Mouse (Mus musculus) retina, embryonic 14.5 days (tissue): ENCODE results near the gene Prpf3.
"Not testable (repeated sequence)": the region's sequence is repeated elsewhere in the genome, so short reads cannot be mapped to it uniquely, and the experiment has no call there.

Experiments used
- DNase-seq: peaks from one replicate; pipeline ENCODE4 v3.0.0-alpha.2; 2015; ENCODE audit warnings: low spot score

Gene Prpf3

DNA sequence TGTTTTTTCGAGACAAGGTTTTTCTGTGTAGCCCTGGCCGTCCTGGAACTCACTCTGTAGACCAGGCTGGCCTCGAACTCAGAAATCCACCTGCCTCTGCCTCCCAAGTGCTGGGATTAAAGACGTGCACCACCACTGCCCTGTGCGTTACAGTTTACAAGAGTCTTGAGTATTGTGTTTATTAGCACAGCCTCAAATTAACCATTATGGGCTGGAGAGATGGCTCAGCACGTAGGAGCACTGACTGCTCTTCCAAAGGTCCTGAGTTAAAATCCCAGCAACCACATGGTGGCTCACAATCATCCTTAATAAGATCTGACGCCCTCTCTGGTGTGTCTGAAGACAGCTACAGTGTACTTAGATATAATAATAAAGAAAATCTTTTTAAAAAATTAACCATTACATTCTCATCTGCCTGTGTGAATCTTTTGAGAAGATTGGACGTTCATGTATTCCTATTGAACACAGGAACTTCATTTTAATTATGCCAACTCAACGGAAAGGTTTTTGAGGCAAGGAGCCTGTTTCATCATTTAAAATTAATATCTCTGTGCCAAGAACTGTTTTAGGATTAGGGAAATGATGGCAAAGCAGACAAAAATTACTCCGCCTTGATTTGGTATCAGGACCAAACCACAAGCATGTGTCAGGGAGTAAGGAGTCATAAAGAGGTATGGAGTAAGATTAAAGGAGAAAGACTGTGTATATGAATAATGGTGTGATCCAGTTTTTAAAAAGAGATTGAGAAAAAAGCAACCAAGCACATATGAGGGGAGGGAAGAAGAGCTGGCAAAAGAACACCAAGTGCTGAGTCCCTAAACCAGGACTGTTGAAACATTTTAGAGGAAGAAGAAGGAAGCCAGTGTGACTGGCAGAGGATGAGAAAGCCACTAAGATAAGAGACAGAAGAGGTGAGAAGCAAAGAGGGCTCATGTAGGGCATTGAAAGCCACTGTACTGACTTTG lies 35.4 kb downstream of the Prpf3 start:
- no peak for DNase-seq

DNA sequence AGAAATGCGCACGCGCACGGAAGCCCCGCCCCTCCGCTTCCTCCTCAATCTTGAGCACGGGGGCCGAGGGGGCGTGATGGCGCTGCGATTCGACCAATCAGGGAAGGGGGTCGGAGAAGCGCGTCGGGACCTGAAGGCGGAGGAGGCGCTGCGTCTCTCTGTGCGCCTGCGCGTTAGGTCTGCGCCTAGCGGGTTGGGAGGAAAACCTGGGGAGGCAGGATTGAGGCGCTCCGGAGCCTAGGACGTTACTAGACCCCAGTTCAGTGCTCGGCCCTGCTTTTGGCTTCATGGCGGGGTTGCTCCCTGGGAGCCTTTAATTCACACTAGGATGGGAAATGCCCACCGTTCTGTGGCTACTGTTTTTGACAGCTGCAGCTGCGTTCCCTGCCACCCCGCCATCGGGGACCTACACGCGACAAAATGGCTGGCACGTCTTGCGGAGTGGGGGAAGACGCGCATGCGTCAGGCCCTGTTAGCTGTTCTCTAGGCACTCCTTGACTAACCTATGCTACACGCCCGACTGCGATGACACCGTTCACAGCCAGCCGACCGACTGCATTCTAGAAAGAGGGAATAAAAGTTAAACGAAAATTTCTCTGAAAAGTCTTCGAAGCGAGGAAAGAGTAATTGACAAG lies 36.2 kb downstream of the Prpf3 start:
- peak; percentile 100 for DNase-seq

DNA sequence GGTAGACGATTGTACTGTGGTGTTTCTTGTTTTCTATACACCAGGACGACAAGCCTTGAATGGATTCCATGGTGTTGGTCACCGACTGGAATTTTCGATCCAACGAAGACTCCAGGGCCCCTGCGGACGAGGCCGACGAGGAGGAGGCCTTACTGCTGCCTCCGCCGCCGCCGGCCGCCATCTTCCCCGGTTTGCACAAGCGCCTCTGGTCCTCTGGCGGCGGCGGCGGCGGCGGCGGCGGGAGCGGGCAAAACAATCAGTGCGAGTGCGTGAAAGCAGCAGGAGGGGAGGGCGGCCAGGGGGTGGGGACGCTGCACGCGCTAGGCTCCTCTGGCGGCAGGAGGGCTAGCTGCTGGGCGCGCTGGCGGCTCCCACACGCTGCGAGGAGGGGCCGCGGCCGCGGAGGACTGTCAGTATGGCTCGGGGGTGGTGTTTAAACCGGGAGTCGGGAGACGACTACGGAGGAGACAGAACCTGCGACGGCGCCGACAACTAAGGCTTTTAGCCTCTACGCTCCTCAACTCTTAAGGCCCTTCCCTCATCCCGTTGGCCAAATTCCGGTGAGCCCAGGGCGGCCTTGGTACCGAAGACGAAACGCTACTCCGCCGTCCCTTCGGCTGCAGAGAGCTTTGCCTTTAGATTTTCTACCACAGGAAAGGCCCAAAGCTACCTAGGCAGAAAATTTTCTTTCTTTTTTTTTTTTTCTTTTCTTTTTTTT lies 37.0 kb downstream of the Prpf3 start, which contains the start of gene Rprd2:
Gene Rprd2 (minus strand): TSS at position 293 of the 718 bp plus-strand sequence.
- peak; percentile 78 for DNase-seq

DNA sequence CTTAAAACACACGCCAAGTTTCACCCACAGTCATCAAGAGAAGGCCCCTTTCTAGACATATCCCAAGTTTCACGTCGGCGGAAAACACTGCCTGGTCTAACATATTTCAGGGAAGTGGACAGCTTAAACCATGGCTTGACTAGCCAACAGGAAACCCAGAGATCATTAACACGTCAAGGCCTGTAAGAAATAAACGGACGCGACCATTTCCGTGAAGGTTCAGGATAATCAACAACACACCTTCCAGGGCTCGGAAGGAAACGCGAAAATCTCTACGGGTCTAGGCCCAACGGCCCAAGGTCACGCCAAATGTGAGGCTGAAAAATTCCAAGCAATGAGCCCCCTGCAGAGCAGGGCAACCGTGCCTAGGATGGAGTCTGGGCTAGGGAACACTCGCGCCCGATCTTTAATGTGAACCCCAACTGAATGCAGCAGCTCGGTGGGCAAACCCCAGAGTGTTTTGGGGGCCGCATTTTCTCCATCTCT lies 37.6 kb downstream of the Prpf3 start:
- peak; percentile 63 for DNase-seq

DNA sequence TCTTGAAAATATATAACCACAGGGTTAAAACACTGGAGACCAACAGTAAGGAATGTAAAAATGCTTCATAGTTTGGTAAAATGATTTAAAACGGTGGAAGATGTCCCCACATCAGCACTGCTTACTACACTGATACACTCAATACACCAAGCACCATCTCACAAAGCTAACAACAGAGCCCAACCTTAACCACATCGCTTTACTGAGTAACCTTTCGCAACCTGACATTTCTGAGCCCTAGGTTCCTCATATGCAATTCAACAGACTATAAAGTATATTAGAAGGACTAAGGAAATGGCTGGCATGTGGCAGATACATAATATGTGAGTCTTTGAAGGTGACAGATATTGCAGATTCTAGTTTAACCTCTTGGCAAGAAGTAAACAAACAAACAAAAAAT lies 39.0 kb downstream of the Prpf3 start:
- no peak for DNase-seq

DNA sequence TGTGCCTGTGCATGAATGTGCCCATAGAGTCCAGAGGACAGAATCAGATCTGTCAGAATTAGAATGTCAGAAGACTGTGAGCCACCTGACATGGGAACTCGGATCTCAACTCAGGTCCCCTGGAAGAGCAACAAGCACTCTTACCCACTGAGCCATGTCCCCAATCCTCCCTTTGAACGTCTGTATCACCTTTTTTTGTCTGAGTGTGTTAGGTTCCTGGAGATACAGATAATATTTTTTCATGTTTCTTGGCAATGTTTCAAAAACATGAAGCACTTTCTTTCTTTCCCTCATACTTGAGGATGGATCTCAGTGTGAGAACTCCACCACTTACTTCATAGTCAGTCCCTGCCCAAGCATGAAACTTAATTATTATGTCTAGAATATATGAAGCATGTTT lies 47.3 kb downstream of the Prpf3 start:
- DNase-seq: no peak

DNA sequence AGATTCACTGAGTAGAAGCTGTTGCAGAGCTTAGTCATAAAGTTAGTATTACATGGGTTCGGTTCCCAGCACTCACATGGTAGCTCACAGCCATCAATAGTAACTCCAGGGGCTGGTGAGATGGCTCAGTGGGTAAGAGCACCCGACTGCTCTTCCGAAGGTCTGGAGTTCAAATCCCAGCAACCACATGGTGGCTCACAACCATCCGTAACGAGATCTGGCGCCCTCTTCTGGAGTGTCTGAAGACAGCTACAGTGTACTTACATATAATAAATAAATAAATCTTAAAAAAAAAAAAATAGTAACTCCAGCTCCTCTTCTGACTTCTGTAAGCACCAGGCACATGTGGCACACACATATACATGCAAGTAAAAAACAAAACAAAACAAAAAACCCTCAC lies 48.1 kb downstream of the Prpf3 start:
- DNase-seq: not testable (repeated sequence)

DNA sequence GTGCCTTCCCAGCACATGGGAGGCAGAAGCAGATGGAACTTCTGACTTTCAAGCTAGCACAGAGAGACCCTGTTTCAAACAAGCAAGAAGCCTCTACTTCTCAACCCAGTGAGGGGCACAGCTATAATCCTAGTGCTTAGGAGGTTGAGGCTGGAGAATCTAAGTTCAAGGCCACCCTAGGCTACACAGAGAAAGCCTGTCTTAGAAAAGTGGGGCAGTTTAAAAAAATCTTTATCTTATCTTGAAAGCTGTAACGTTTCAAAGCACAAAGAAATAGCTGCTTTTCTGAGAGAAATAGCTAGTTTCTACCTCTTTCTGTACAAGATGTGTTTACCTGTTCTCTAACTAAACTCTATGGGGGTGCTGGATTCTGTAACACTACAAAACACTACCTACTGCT lies 49.0 kb downstream of the Prpf3 start:
- no peak for DNase-seq

DNA sequence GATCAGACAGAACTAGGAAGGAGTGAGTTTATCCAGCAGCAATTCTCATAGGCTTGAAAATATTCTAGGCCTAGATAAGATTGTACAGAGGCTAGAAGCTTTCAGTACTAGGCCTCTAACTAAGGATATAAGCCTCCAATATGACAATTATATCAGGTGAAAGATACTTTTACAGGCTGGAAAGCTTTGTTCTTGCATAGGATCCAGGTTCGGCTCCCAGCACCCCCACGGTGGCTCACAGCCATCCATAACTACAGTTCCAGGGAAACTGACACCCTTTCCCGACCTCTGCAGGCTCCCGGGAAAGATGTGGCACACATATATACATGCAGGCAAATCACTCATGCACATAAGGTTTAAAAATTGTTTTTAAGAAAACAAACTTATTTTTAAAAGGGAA lies 51.8 kb downstream of the Prpf3 start:
- no peak for DNase-seq

DNA sequence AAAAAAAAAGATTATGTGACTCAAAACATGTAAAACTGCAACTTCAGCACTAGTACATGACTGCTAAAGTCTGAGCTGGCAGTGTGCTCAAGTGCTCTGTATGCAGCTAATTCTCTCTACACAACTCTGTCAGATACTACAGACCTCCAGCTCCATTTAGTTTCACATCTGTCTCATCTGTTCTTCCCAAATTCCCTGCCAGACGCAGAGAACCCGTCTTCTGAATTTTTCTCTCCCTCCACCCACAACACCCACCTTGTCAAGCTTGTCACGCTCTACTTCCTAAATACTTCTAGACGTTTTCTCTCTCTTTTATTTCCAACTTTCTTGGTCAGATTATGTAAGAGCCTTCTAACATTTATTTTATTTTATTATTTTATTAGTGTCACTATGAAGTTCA lies 56.9 kb downstream of the Prpf3 start:
- DNase-seq: no peak

DNA sequence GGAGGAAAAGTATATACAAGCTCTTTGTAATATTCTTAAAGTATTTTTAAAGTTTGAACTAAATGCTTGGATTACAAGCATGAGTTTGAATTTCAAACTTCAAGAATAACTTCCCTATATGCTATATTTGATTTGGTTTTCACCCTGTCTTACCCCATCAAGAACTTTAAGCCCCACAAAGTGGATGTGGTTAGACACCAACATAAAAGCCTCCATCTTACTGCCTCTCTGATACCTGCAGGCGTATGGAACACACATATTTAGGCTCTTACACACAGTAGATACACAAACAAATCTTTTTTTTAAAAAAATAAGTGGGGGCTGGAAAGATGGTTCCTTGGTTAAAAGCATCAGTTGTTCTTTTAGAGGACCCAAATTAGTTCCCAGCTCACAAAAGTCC lies 61.4 kb downstream of the Prpf3 start:
- no peak for DNase-seq

DNA sequence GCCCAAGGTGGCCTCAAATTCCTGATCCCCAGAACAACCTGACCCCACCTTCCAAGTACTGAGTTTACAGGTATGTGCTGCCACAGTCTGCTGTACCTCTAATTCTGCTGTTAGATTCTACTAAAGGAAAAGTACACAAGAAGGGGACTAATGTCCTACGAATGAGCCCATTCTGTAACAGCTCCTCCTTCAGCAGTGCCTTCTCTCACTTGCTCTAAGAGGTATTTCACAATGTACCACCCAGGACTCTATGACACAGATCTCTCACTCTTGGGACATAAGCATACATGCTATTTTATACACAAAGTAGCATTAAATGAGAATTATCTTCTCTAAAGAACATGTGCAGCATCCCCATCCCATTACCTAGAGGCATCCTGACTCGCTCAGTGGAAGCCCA lies 62.0 kb downstream of the Prpf3 start:
- DNase-seq: no peak

DNA sequence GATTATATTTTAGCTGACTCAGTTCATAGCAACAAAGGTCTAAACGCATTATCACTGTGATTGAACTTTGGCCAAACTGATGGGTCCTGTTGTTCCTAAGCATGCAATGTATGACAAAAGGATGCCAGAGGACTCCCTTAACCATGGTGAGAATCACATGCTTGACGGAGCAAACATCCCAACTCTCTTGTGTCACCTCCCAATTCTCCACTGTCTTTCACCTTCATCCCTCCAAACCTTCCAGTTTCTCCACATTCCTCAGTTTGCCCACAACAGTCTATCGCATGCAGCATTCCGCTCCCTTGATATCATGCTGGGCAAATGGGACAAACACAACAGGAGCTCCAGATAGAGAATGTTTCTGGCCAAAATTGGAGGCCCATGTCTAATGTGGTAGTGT lies 70.2 kb downstream of the Prpf3 start:
- DNase-seq: no peak
